Mouse (Mus musculus): Measurements from ENCODE around the gene Ddx49. TPM values are rescaled to one million over a fixed set of nuclear protein-coding genes. Genes with fewer than 3 reads are reported as not detected.

Ddx49 gene
- polyA plus RNA-seq, 1 experiment from 2014 or later: 47.5 TPM

- Histone ChIP-seq H3K4me3 (no peak overlapping the region), H3K27ac (no peak overlapping the region), H3K27me3 (ENCODE audit: insufficient read depth, poor library complexity, severe bottlenecking) (peaks cover 22% of the 10 kb centered on the region), H3K36me3 (peaks cover 50% of the 10 kb centered on the region), H3K4me1 (peaks cover 32% of the 10 kb centered on the region), H3K9me3 (no peaks in the 10 kb centered on the region)
- 84% methylated on average over 2 of the region's 2 CpGs for WGBS
- no peak for DNase-seq (ENCODE audit: low spot score)
Observed at GRCm38 (mm10) chr8:70313399-70313798, 11.1 kb upstream of the Ddx49 start.

GRCm38 (mm10) chr8:70309311-70309710 is 7.0 kb upstream of the Ddx49 start:
- no peak overlapping the region for H3K4me3 ChIP-seq
- WGBS: 38% methylated on average over 2 of the region's 2 CpGs
- 0 out of 2 replicates have a peak, but pooled peaks cover 3% of the 10 kb centered on the region for H3K4me1 ChIP-seq
- no peak for DNase-seq (ENCODE audit: low spot score)
- H3K9me3 ChIP-seq: no peaks in the 10 kb centered on the region
- H3K27me3 ChIP-seq (ENCODE audit: insufficient read depth, poor library complexity, severe bottlenecking): no peaks in the 10 kb centered on the region
- no peak overlapping the region for H3K27ac ChIP-seq
- H3K36me3 ChIP-seq: peaks cover 89% of the 10 kb centered on the region

- peak; percentile 72 for DNase-seq (ENCODE audit: low spot score)
- peaks cover 59% of the 10 kb centered on the region for H3K36me3 ChIP-seq
- H3K4me1 ChIP-seq: peaks cover 25% of the 10 kb centered on the region
- H3K4me3 ChIP-seq: peak overlapping the region; percentile 89
- no peaks in the 10 kb centered on the region for H3K27me3 ChIP-seq (ENCODE audit: insufficient read depth, poor library complexity, severe bottlenecking)
- peak overlapping the region; percentile 93 for H3K27ac ChIP-seq
- WGBS: 2% methylated on average over 16 of the region's 16 CpGs
- H3K9me3 ChIP-seq: no peaks in the 10 kb centered on the region
Observed at GRCm38 (mm10) chr8:70302901-70303300, 612 bp upstream of the Ddx49 start.

GRCm38 (mm10) chr8:70300881-70301280 is 1.4 kb downstream of the Ddx49 start:
- no peak for DNase-seq (ENCODE audit: low spot score)
- H3K27me3 ChIP-seq (ENCODE audit: insufficient read depth, poor library complexity, severe bottlenecking): no peaks in the 10 kb centered on the region
- no peak overlapping the region for H3K27ac ChIP-seq
- WGBS: 77% methylated on average over 3 of the region's 3 CpGs
- peaks cover 62% of the 10 kb centered on the region for H3K36me3 ChIP-seq
- no peak overlapping the region for H3K4me3 ChIP-seq
- peaks cover 25% of the 10 kb centered on the region for H3K4me1 ChIP-seq
- no peaks in the 10 kb centered on the region for H3K9me3 ChIP-seq

GRCm38 (mm10) chr8:70293988-70294405 is 8.3 kb downstream of the Ddx49 start:
- DNase-seq (ENCODE audit: low spot score): no peak
- H3K27ac ChIP-seq: no peak overlapping the region
- H3K27me3 ChIP-seq (ENCODE audit: insufficient read depth, poor library complexity, severe bottlenecking): no peaks in the 10 kb centered on the region
- peaks cover 95% of the 10 kb centered on the region for H3K36me3 ChIP-seq
- no peak overlapping the region for H3K4me3 ChIP-seq
- WGBS: 71% methylated on average over 5 of the region's 5 CpGs
- no peaks in the 10 kb centered on the region for H3K9me3 ChIP-seq
- H3K4me1 ChIP-seq: no peaks in the 10 kb centered on the region

GRCm38 (mm10) chr8:70286737-70287136 is 15.6 kb downstream of the Ddx49 start:
- Histone ChIP-seq H3K27me3 (ENCODE audit: insufficient read depth, poor library complexity, severe bottlenecking) (no peaks in the 10 kb centered on the region), H3K9me3 (no peaks in the 10 kb centered on the region), H3K4me3 (no peak overlapping the region), H3K4me1 (peaks cover 22% of the 10 kb centered on the region), H3K27ac (no peak overlapping the region), H3K36me3 (peaks cover 72% of the 10 kb centered on the region)
- DNase-seq (ENCODE audit: low spot score): no peak
- 90% methylated on average over 8 of the region's 8 CpGs for WGBS

- Histone ChIP-seq H3K4me1 (peaks cover 36% of the 10 kb centered on the region), H3K4me3 (no peak overlapping the region), H3K27me3 (ENCODE audit: insufficient read depth, poor library complexity, severe bottlenecking) (no peaks in the 10 kb centered on the region), H3K36me3 (peaks cover 57% of the 10 kb centered on the region), H3K27ac (no peak overlapping the region), H3K9me3 (no peaks in the 10 kb centered on the region)
- DNase-seq (ENCODE audit: low spot score): no peak
- 94% methylated on average over 15 of the region's 15 CpGs for WGBS
Observed at GRCm38 (mm10) chr8:70285304-70285703, 17.0 kb downstream of the Ddx49 start.

GRCm38 (mm10) chr8:70284421-70284820 is 17.9 kb downstream of the Ddx49 start:
- Histone ChIP-seq H3K36me3 (peaks cover 49% of the 10 kb centered on the region), H3K27ac (no peak overlapping the region), H3K27me3 (ENCODE audit: insufficient read depth, poor library complexity, severe bottlenecking) (no peaks in the 10 kb centered on the region), H3K9me3 (no peaks in the 10 kb centered on the region), H3K4me1 (peaks cover 37% of the 10 kb centered on the region), H3K4me3 (peak overlapping the region; percentile 85; the same call in 1 of the 2 replicates)
- WGBS: 75% methylated on average over 5 of the region's 5 CpGs
- no peak for DNase-seq (ENCODE audit: low spot score)

- 2% methylated on average over 55 of the region's 55 CpGs for WGBS
- Histone ChIP-seq H3K36me3 (peaks cover 39% of the 10 kb centered on the region), H3K27ac (peak overlapping the region; percentile 95), H3K4me3 (peak overlapping the region; percentile 85), H3K4me1 (peaks cover 47% of the 10 kb centered on the region), H3K27me3 (ENCODE audit: insufficient read depth, poor library complexity, severe bottlenecking) (no peaks in the 10 kb centered on the region), H3K9me3 (no peaks in the 10 kb centered on the region)
- no peak for DNase-seq (ENCODE audit: low spot score)
Observed at GRCm38 (mm10) chr8:70283136-70284077, 18.9 kb downstream of the Ddx49 start.

- Histone ChIP-seq H3K27me3 (ENCODE audit: insufficient read depth, poor library complexity, severe bottlenecking) (no peaks in the 10 kb centered on the region), H3K4me1 (peaks cover 54% of the 10 kb centered on the region), H3K36me3 (peaks cover 34% of the 10 kb centered on the region), H3K4me3 (peak within 1 kb of the TSS; percentile 85), H3K27ac (peak within 1 kb of the TSS; percentile 95), H3K9me3 (no peaks in the 10 kb centered on the region)
- WGBS: 2% methylated on average over 36 of the region's 36 CpGs
- DNase-seq (ENCODE audit: low spot score): peak; percentile 95
Observed at GRCm38 (mm10) chr8:70282603-70283135, 19.6 kb downstream of the Ddx49 start, which contains the start of gene Homer3. Homer3 (plus strand) TSS chr8:70282827.

- H3K27ac ChIP-seq: peak overlapping the region; percentile 74
- 51% methylated on average over 3 of the region's 3 CpGs for WGBS
Observed at GRCm38 (mm10) chr8:70281001-70281400, 21.3 kb downstream of the Ddx49 start.

GRCm38 (mm10) chr8:70279266-70279665 is 23.0 kb downstream of the Ddx49 start:
- no peaks in the 10 kb centered on the region for H3K27me3 ChIP-seq (ENCODE audit: insufficient read depth, poor library complexity, severe bottlenecking)
- H3K36me3 ChIP-seq: no peaks in the 10 kb centered on the region; the same call in 1 of the 2 replicates
- 60% methylated on average over 8 of the region's 8 CpGs for WGBS
- DNase-seq (ENCODE audit: low spot score): no peak
- peak overlapping the region; percentile 69 for H3K27ac ChIP-seq
- no peaks in the 10 kb centered on the region for H3K9me3 ChIP-seq
- peaks cover 55% of the 10 kb centered on the region for H3K4me1 ChIP-seq
- no peak overlapping the region for H3K4me3 ChIP-seq

More at GRCm38 (mm10) chr8:70281001-70281400, 21.3 kb downstream of the Ddx49 start:
- Histone ChIP-seq H3K9me3 (no peaks in the 10 kb centered on the region), H3K27me3 (ENCODE audit: insufficient read depth, poor library complexity, severe bottlenecking) (no peaks in the 10 kb centered on the region), H3K4me1 (peaks cover 61% of the 10 kb centered on the region), H3K4me3 (no peak overlapping the region), H3K36me3 (peaks cover 17% of the 10 kb centered on the region)
- DNase-seq (ENCODE audit: low spot score): no peak

GRCm38 (mm10) chr8:70278175-70278574 is 24.1 kb downstream of the Ddx49 start:
- Histone ChIP-seq H3K36me3 (no peaks in the 10 kb centered on the region; the same call in 1 of the 2 replicates), H3K9me3 (no peaks in the 10 kb centered on the region), H3K27ac (peak overlapping the region; percentile 69), H3K4me1 (peaks cover 49% of the 10 kb centered on the region), H3K27me3 (ENCODE audit: insufficient read depth, poor library complexity, severe bottlenecking) (no peaks in the 10 kb centered on the region), H3K4me3 (no peak overlapping the region; the same call in 1 of the 2 replicates)
- 61% methylated on average over 15 of the region's 15 CpGs for WGBS
- DNase-seq (ENCODE audit: low spot score): no peak
